Comparison of ENCODE assay signal across 8 mouse cellular contexts in the genomic region with DNA sequence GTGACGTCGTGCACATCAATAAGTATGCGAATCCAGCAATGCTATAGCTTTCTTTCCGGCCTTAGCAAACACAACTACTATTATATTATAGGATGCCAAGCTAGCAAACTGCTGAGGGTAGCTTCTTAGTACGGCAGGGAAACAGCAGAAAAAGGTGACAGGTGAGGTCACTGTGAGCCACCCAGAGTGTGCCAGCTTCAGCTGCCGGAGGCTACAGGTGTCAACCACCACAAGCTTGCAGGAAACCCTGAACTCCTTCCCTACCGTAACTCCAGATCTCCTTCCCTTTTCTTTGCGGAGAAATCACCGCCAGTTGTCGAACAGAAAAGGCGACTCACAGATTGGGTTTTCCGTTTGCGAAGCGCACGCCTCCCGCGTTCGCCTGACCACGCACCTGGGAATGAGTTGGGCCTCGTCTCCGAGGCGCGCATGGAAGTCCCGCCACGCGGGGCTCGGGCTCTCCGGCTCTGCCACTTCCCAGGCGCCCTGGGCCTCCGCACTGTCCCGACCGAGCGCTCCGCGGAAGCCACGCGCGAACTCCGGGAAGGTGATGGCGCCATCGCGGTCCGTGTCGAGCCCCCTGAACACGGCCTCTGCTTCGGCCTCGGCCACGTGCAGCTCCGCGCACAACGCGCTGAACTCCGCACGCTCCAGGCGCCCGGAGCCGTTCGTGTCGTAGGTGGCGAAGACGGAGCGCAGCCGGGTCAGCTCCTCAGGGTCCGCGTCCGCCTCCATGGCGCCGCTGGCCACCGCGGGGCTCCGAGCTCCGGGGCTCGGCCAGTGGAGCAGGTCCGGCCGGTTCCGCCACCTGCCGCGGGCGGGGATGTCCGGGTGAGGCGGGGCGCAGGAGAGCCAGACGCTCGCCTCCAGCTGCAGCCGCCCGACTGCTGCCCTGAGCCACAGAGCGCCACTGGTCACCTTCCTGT. TPM values are rescaled to one million over a fixed set of nuclear protein-coding genes. Genes with fewer than 3 reads are reported as not detected.
A peak's percentile ranks its signal among the peaks of the same experiment; 100 is the strongest.
DNase-seq lines count a peak whose midpoint lies in the region; ATAC-seq and TF ChIP-seq lines count a peak whose summit lies in the region.
"Had no signal": no experiment of that assay in that cellular context is flagged by ENCODE, and none has a peak within 500 bp of the region (broad histone marks: within the 10 kb centered on the region; RNA-seq: fewer than 3 reads in every experiment).

A gene (minus strand): TSS at position 735 of the 926 bp plus-strand sequence.

- H3K4me1 ChIP-seq in heart, embryonic 14.5 days (ENCODE audit: control insufficient read depth in 2 of 2, insufficient read depth in 2 of 2, low read length in 2 of 2): peaks cover 0 to 6% of the 10 kb centered on the region in 2 experiments; a peak in 1 of 4 replicates
- H3K4me1 ChIP-seq in kidney, postnatal 0 days (replicated peaks; ENCODE audit: insufficient read depth, low read length): peaks cover 6% of the 10 kb centered on the region; the same call in 1 of the 2 replicates
- H3K4me1 ChIP-seq in lung, postnatal 0 days (ENCODE audit: insufficient read depth, low read depth, low read length): no peaks in the 10 kb centered on the region

- peak; percentile 66 for DNase-seq in Muller cell, postnatal 12 days (ENCODE audit: inconsistent ontology term)
- DNase-seq in embryo, embryonic 10 days (ENCODE audit: low spot score): peak; percentile 55
- peak; percentile 70 for DNase-seq in kidney, postnatal 0 days (ENCODE audit: low spot score)
- DNase-seq in lung, postnatal 0 days (ENCODE audit: low spot score): peak; percentile 79
- DNase-seq in retina, postnatal 1 day: peak; percentile 78
- no peak for DNase-seq in c-Kit-positive CD71-positive TER-119-positive erythroid progenitor cells, embryonic 14.5 days (ENCODE audit: low spot score)

- peak within 1 kb of the TSS; percentile 62 for H3K9ac ChIP-seq in heart, embryonic 14.5 days (ENCODE audit: low read length)
- peak within 1 kb of the TSS; percentile 49 for H3K9ac ChIP-seq in kidney, postnatal 0 days (ENCODE audit: low read depth, low read length)
- H3K9ac ChIP-seq in lung, postnatal 0 days (replicated peaks; ENCODE audit: low read depth): no peak within 1 kb of the TSS

- no peaks in the 10 kb centered on the region for H3K36me3 ChIP-seq in heart, embryonic 14.5 days (ENCODE audit: control insufficient read depth, insufficient read depth, low read length)
- no peaks in the 10 kb centered on the region for H3K36me3 ChIP-seq in kidney, postnatal 0 days (ENCODE audit: insufficient read depth, low read length)
- no peaks in the 10 kb centered on the region for H3K36me3 ChIP-seq in lung, postnatal 0 days (ENCODE audit: insufficient read depth, low read length)

- H3K27me3 ChIP-seq in heart, embryonic 14.5 days (ENCODE audit: control insufficient read depth, insufficient read depth, low read length): peaks cover 29% of the 10 kb centered on the region
- 0 out of 2 replicates have a peak, but pooled peaks cover 2% of the 10 kb centered on the region for H3K27me3 ChIP-seq in kidney, postnatal 0 days (ENCODE audit: insufficient read depth, low read length)
- no peaks in the 10 kb centered on the region for H3K27me3 ChIP-seq in lung, postnatal 0 days (replicated peaks; ENCODE audit: insufficient read depth, low read length)

- peak within 1 kb of the TSS; percentile 52 to 53 for H3K4me3 ChIP-seq in heart, embryonic 14.5 days (ENCODE audit: control insufficient read depth in 1 of 2, insufficient read depth in 1 of 2, low read depth in 1 of 2, low read length in 2 of 2)
- H3K4me3 ChIP-seq in kidney, postnatal 0 days (replicated peaks; ENCODE audit: low read depth, low read length): peak within 1 kb of the TSS; percentile 39
- peak within 1 kb of the TSS; percentile 43 for H3K4me3 ChIP-seq in lung, postnatal 0 days (ENCODE audit: low read depth, low read length)
- H3K4me3 ChIP-seq: myocyte had no signal

- TF ChIP-seq EP300 in lung, postnatal 0 days (IDR thresholded peaks at IDR 0.05): no peak

- no peak for TF ChIP-seq CTCF in kidney, postnatal 0 days (IDR thresholded peaks at IDR 0.05; ENCODE audit: low read depth)
- no peak for TF ChIP-seq CTCF in lung, postnatal 0 days (IDR thresholded peaks at IDR 0.05)

- H3K4me2 ChIP-seq in heart, embryonic 14.5 days (ENCODE audit: low read length): peak within 1 kb of the TSS; percentile 95
- H3K4me2 ChIP-seq in kidney, postnatal 0 days (ENCODE audit: low read length): peak within 1 kb of the TSS; percentile 81
- peak within 1 kb of the TSS; percentile 76 for H3K4me2 ChIP-seq in lung, postnatal 0 days (replicated peaks; ENCODE audit: low read depth, low read length)

- peak; percentile 61; the same call in 1 of the 2 replicates for ATAC-seq in heart, embryonic 14.5 days (ENCODE audit: insufficient number of reproducible peaks, insufficient read depth, low FRiP score, low read depth)
- peak; percentile 92 for ATAC-seq in kidney, postnatal 0 days (replicated peaks; ENCODE audit: low FRiP score, low read depth)
- ATAC-seq in lung, postnatal 0 days: peak; percentile 96

- WGBS in heart, embryonic 14.5 days: 5% methylated on average over 86 of the region's 87 CpGs
- 4% methylated on average over 68 of the region's 87 CpGs for WGBS in kidney, postnatal 0 days
- 4% methylated on average over 71 of the region's 87 CpGs for WGBS in lung, postnatal 0 days

- H3K27ac ChIP-seq in heart, embryonic 14.5 days (replicated peaks in 1 of 2; ENCODE audit: control insufficient read depth in 1 of 2, insufficient read depth in 1 of 2, low read depth in 2 of 2, low read length in 2 of 2): no peak within 1 kb of the TSS
- 0 out of 2 replicates have a peak within 1 kb of the TSS, but pooled peaks have one; percentile 50 for H3K27ac ChIP-seq in kidney, postnatal 0 days
- peak within 1 kb of the TSS; percentile 43 for H3K27ac ChIP-seq in lung, postnatal 0 days (ENCODE audit: low read length)

- H3K9me3 ChIP-seq in heart, embryonic 14.5 days (ENCODE audit: control insufficient read depth, low read length): no peaks in the 10 kb centered on the region
- no peaks in the 10 kb centered on the region for H3K9me3 ChIP-seq in kidney, postnatal 0 days (replicated peaks; ENCODE audit: low read length)
- no peaks in the 10 kb centered on the region for H3K9me3 ChIP-seq in lung, postnatal 0 days (ENCODE audit: low read length)

RNA-seq across cellular contexts. Expression of the gene that starts here (rescaled TPM):
- 0.42 and 0.61 TPM in 2 replicates for polyA plus RNA-seq in heart, embryonic 14.5 days (2014; fragmentation: Nextera tagmentation; extraction: Ambion mirVana)
- polyA plus RNA-seq in kidney, postnatal 0 days (2015; fragmentation: Nextera tagmentation; extraction: Ambion mirVana): 3.4 TPM in 2 replicates
- polyA plus RNA-seq in lung, postnatal 0 days (2015; fragmentation: Nextera tagmentation; extraction: Ambion mirVana): 3.4 and 4.1 TPM in 2 replicates
- polyA plus RNA-seq: myocyte had no signal

Comparison
In these comparisons a context has a peak if more than half of its experiments do, and no peak if none do; other contexts are left out.
1. Peak in ATAC-seq, H3K4me3 ChIP-seq, H3K9ac ChIP-seq and H3K4me2 ChIP-seq in heart, embryonic 14.5 days; RNA of the gene not detected or under 1 TPM.
2. H3K27ac ChIP-seq: peak in kidney, postnatal 0 days (single experiment) and lung, postnatal 0 days (single experiment); none in heart, embryonic 14.5 days (0 of 2).
3. Peak in every context shown above with its lines, with median percentiles within 50 percentile points of each other: ATAC-seq, H3K4me2 ChIP-seq and H3K4me3 ChIP-seq.